Mouse (Mus musculus): ENCODE results near the gene Ajm1. TPM values are rescaled to one million over a fixed set of nuclear protein-coding genes. Genes with fewer than 3 reads are reported as not detected.

The Ajm1 gene
- total RNA-seq, 2 experiments from 2014 or later, result 0.73 to 1.3 TPM

DNA sequence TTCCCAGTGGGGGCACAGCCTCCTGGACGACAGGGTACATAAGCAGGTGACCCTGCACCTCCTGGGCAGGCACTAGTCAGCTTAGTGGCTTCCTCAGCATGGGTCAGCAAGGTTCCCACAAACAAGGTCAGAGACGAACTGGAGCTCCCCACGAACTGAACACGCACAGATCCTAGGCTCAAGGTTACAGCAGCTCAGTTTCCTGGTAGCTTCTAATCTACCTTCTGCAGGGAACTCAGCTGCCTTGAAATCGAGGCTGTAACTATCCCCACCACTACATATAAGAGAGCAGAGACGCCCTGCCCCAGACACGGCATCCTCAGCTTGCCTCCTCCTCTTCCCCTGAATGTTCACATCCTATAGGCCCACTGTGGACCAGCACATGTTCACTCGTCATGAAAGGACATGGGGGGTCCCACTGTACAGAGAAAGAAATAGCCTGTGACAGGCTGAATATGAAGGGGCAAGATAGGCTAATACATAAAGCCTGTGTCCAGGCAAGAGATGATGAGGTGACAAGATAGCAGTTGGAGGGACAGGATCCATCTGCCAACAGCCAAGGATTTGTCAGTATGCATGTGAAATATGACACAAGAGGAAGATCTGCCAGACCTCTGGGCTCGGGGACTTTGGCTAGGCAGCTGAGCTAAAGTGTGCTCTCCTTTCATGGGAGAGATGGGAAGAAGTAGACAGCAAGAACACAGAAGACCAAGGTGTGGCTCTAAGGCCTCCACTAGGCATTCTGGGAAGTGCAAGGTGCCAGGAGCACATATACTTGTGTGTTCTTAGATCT is 54.9 kb downstream of the Ajm1 start:
- peak in 1 of 2 experiments; percentile 43 for DNase-seq

Other genes starting within 250 kb of the Ajm1 start
- gene Man1b1, start 249.4 kb downstream of the Ajm1 start, total RNA-seq (2021), result 10 to 100 TPM; 53.1 to 59.2 TPM
- 10 to 100 TPM; 29.9 to 31.8 TPM for gene Dpp7, start 225.4 kb downstream of the Ajm1 start, total RNA-seq (2021)
- 10 to 100 TPM; 20.0 to 23.1 TPM for gene Uap1l1, start 216.1 kb downstream of the Ajm1 start, total RNA-seq (2021)
- gene Sapcd2, start 209.4 kb downstream of the Ajm1 start, total RNA-seq (2021), result under 1 TPM; 0.43 to 0.95 TPM
- 1 to 10 TPM; 5.0 to 7.8 TPM for gene Entpd2, start 185.9 kb downstream of the Ajm1 start, total RNA-seq (2021)
- gene Npdc1, start 182.4 kb downstream of the Ajm1 start, total RNA-seq (2021), result 100 to 1,000 TPM; 117 to 140 TPM
- gene Fut7, start 158.5 kb downstream of the Ajm1 start, total RNA-seq (2021), result not detected
- gene Abca2, start 153.1 kb downstream of the Ajm1 start, total RNA-seq (2021), result 10 to 100 TPM; 29.7 to 36.4 TPM
- not detected for gene Clic3, start 124.9 kb downstream of the Ajm1 start, total RNA-seq (2021)
- gene Paxx, start 120.7 kb downstream of the Ajm1 start, total RNA-seq (2021), result 10 to 100 TPM; 32.3 to 34.2 TPM
- gene Ptgds, start 111.7 kb downstream of the Ajm1 start, total RNA-seq (2021), result 1 to 10 TPM; 1.1 to 2.0 TPM
- gene Lcn12, start 87.8 kb downstream of the Ajm1 start, total RNA-seq (2021), result not detected
- gene Fbxw5, start 81.0 kb downstream of the Ajm1 start, total RNA-seq (2021), result 10 to 100 TPM; 87.0 to 89.8 TPM
- 1 to 10 TPM; 1.7 TPM for gene C8g, start 80.0 kb downstream of the Ajm1 start, total RNA-seq (2021)
- 10 to 100 TPM; 22.3 to 26.2 TPM for gene Traf2, start 34.8 kb downstream of the Ajm1 start, total RNA-seq (2021)
- 100 to 1,000 TPM; 276 to 288 TPM for gene Edf1, start 23.9 kb downstream of the Ajm1 start, total RNA-seq (2021)
- 1 to 10 TPM; 1.5 to 3.1 TPM for gene Mamdc4, start 6.9 kb downstream of the Ajm1 start, total RNA-seq (2021)
- 10 to 100 TPM; 54.3 to 64.6 TPM for gene Phpt1, start 6.5 kb downstream of the Ajm1 start, total RNA-seq (2021)
- gene Rabl6, start 26.8 kb upstream of the Ajm1 start, total RNA-seq (2021), result 10 to 100 TPM; 85.4 to 97.5 TPM
- gene Ccdc183, start 35.9 kb upstream of the Ajm1 start, total RNA-seq (2021), result not detected
- 10 to 100 TPM; 22.1 to 38.9 TPM for gene Tmem141, start 40.2 kb upstream of the Ajm1 start, total RNA-seq (2021)
- 10 to 100 TPM in 1 of 2 experiments, 1 to 10 TPM in 1; 4.5 to 14.3 TPM for gene Fcna, start 46.3 kb upstream of the Ajm1 start, total RNA-seq (2021)
- gene Lcn8, start 71.4 kb upstream of the Ajm1 start, total RNA-seq (2021), result not detected
- not detected for gene Lcn5, start 76.2 kb upstream of the Ajm1 start, total RNA-seq (2021)
- not detected for gene Lcn6, start 95.0 kb upstream of the Ajm1 start, total RNA-seq (2021)
- gene Lcn10, start 101.0 kb upstream of the Ajm1 start, total RNA-seq (2021), result not detected
- gene Obp2a, start 118.3 kb upstream of the Ajm1 start, total RNA-seq (2021), result under 1 TPM in 1 of 2 experiments, not detected in 1; 0.53 TPM
- 10 to 100 TPM; 43.5 to 45.0 TPM for gene Bmyc, start 125.0 kb upstream of the Ajm1 start, total RNA-seq (2021)
- not detected for gene Obp2b, start 155.3 kb upstream of the Ajm1 start, total RNA-seq (2021)
- not detected for gene Lcn3, start 183.8 kb upstream of the Ajm1 start, total RNA-seq (2021)
- gene Lcn11, start 195.3 kb upstream of the Ajm1 start, total RNA-seq (2021), result not detected
- not detected for gene Gm13539, start 200.5 kb upstream of the Ajm1 start, total RNA-seq (2021)
- gene Glt6d1, start 234.1 kb upstream of the Ajm1 start, total RNA-seq (2021), result not detected
- gene Lcn9, start 241.4 kb upstream of the Ajm1 start, total RNA-seq (2021), result not detected